Mouse (Mus musculus): ENCODE data around the gene Gdpd5.
A peak's percentile ranks its signal among the peaks of the same experiment; 100 is the strongest.

Gene Gdpd5

DNA sequence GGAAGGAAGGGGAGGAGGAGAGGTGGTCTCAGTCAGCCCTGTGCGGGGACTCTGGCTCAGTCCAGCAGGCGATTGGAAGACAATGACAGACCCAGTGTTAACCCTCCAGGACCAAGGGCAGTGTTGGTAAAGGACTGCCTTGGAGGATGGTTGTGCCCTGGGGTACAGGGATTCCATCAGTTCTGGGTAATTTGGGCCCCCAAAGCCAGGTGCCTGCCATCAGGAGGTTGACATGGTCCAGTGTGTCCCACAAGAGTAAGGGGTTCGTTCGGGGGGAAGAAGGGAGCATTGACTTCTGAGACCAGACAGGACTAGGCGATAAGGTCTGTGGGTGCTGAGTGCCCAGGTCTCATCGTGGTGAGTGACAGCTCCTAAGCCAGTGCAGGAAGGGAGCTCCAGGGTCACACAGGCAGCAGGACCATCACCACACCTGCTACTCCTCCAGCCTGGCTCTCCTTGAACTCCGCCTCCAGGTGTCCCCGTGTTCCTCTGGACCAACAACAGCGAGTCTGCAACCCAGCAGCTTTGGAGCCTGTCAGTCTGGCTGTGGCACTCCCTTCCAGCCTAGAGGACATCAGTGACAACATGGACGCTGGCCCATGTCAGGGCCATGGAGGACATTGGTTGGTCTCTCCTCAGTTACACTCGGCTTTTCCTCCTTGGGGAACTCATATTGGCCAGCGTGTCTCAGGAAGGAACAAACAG, 23.0 kb downstream of the Gdpd5 start:
- no peak for DNase-seq (ENCODE audit: low read depth, low spot score)

DNA sequence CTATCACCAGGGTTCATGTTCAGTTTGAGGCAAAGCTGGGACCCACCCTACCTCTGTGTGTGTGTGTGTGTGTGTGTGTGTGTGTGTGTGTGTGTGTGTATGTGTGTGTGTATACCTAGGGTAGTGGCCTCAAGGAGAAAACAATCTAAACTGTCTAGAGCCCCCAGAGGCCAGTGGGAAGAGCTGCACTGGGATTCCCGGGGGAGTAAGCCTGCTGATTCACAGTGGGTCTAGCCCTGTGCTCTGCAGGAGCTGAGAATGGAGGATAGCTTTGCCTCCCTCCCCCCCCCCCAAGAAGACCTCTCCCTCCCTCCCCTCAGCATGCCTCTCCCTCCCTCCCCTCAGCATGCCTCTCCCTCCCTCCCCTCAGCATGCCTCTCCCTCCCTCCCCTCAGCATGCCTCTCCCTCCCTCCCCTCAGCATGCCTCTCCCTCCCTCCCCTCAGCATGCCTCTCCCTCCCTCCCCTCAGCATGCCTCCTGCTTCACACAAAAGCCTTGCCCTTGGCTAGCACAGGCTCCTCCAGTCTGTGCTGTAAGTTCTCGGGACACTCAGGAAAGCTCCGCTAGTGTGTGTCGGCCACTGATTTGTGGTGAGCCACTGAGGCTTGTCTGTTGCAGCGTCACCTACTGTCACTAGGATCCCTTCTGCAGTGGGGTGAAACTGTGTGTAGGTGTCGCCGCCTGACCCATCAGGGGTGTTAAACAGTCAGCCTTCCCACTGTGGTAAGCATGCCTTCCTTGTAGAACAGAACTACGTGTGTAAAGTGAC, 24.4 kb downstream of the Gdpd5 start:
- DNase-seq (ENCODE audit: low read depth, low spot score): no peak

DNA sequence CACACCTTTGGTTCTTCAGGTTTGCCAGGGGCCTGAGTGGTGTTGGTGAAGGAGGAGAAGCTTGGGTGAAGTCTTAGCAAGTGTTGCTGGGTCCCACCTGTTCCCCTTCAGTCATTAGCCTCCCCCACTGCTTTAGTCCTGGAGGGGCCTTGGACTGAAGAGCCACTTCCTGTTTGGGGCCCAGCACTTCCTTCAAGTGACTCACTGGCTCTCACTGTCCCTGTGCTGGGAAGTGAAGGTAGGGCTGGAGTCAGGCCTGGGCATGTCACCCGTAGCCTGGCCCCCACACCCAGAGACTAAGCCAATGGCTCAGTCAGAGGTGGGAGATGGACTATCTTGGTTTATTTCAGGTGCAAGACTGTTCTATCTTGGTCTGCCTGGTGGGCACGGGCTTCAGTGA, 26.4 kb downstream of the Gdpd5 start:
- peak; percentile 58 for DNase-seq (ENCODE audit: low read depth, low spot score)

DNA sequence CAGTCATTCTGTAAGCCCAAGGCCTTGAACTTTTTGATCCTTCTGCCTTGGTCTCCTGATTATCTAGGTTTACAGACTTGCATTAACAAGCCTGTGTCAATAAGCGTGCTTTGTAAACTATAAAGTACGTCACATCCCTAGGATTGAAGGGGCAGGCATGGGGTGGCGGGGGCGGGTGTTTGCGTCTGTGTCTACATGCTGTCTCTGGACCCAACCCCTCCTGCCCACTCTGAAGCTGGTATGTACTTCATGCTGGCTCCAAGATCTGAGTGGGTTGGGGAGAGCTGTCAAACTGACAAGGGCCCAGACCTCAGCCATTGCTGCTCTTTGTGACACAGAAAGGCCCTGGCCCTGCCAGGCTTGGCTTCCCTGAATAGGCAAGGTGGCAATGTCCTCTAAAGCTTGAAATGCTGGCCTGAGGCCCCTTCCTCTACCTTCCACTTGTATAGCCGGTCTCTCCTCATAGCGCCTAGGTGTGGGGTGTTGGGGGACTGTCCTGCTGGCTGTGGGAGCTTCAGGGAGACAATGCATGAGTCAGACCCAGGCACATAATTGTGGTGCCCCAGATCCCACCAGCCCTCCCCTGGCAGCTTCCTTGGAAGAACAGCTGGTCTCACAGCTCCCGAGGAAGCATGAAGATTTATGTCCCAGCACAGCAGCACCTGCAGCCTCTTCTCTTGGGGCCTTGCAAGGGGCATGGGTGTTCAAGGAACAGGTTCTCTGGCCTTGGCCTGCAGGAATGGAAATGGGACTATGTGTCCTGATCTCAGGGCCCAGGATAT, 28.4 kb downstream of the Gdpd5 start:
- DNase-seq (ENCODE audit: low read depth, low spot score): no peak

DNA sequence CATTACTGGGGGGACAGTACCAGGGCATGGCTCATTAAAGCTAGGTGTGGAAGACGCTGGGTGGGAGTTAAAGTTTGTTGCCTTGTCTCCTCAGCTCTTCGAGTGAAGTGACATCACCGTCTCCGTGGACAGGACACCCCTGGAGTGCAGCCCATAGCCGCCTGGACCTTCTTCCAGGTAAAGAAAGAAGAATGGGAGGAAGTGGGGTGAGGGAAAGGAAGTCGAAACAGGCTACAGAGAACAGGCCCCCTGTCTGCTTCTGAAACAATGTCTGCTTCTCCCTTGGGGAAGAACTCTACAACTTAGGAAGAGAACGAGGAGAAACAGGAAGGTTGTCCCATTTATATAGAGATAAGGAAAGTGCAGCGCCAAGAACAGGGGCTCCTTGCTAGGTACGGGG, 29.1 kb downstream of the Gdpd5 start:
- no peak for DNase-seq (ENCODE audit: low read depth, low spot score)

DNA sequence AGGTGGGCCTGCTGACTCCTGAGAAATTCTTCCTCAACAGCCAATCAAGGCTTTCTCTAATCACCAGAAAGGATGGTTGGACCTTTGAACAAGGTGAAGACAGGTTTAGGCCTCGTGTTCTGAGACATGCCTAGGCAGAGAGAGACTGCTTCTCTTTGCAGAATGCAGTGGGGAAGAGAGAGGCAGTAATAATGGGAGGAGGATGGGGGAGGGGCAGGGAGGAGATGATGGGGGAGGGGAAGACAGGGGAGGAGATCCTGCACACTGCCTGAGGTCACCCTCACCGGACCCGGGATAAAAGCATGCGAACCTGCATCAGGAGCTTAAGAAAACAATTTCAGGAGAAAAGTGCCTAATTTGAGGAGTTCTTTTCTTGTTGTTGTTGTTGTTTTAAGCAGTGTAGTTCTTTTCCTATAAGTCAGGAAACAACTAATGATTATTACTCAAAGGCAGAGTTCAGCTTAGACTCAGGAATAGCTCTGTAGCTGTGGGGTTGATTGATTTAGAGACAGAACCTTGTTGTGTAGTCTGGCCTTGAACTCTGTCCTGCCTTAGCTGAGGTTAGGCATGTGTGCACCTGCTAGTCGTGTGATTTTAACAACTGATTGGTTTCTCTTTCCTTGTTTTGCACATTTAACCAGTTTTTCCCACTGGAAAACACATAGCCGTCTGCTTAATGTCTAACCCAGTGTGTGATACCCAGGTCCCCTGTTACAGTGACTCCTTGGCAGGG, 30.0 kb downstream of the Gdpd5 start:
- DNase-seq (ENCODE audit: low read depth, low spot score): no peak

DNA sequence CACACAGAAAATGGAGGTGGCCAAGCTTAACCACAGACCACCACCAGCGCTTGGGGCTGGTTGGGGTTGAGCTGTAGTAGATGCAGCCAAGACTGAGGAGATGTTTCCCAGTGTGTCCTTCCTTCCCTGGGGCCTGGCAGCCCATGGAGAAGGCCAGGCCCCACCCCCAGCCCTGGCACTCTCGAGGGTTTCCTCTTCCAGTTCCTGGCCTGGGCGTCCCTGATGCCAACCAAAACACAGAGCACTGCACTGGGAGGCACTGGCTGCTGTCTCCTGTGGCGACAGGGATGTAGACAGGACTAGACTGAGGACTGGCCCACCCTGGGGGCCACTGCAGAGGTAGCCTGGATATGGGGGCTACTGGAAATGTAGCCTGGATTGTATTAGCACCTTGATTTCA, 33.8 kb downstream of the Gdpd5 start:
- DNase-seq (ENCODE audit: low read depth, low spot score): no peak

DNA sequence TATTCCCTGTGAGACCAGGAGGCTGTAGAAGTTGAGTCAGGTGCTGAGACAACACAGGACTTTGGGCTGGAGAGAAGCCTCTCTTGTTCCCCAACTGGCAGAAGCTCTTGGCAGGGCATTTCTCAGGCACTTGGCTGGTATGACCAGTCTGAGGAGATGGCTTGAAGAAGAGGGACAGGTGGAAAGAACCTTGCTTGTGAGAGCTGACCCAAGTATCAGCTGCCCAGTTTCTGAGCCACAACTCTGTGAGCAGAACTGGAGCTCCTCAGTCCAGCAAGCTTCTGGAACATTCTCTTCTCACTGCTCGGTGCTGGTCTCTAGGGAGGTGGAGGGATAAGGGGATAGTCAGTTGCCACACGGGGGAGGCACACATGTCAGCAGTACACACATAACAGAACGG, 38.1 kb downstream of the Gdpd5 start:
- DNase-seq (ENCODE audit: low read depth, low spot score): no peak

DNA sequence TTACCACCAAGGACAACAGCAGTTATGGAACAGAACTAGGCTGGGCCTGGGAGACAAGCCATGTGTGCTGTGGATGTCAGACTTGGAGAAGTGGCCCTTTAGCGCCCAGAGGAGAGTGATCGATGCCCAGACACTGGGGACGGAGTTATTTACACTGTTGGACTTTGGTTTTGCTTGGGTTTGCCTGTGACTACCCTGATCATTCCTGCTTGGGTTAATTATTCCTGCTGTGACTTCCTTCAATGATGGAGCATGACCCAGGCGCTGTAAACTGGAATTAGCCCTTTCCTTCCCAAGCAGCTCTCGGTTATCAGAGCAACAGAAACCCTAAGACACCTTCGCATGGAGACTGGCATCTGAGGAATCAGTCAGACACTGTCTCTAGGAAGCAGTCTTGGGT, 39.8 kb downstream of the Gdpd5 start:
- DNase-seq (ENCODE audit: low read depth, low spot score): no peak

DNA sequence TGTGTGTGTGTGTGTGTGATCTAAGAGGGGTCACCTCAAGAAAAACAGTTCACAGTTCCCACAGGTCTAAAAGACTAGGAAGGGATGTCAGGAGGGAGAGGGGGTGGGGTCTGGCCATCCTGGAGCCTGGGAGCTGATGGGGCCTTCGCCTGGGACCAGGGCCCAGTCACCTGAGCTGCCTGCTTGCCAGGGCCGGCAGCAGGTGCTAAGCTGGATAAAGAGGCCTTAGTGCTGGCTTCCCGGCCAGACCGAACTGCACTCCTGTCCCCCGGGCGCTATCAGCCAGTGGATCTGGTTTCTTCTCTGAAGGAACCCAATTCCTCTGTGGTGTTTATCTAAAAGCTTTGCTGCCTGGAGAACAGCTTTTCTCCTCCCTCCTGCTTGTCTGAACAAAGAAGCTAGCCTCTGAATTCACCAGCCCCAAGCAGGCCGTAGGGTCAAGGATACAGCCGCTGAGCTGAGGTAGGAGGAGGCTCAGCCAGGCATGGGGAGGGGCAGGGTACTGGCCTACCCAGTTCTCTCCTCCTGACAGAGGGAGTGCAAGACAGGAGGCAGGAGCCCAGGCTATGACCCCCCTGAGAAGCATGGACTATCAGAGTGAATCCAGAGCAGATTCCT, 43.4 kb downstream of the Gdpd5 start:
- no peak for DNase-seq (ENCODE audit: low read depth, low spot score)

DNA sequence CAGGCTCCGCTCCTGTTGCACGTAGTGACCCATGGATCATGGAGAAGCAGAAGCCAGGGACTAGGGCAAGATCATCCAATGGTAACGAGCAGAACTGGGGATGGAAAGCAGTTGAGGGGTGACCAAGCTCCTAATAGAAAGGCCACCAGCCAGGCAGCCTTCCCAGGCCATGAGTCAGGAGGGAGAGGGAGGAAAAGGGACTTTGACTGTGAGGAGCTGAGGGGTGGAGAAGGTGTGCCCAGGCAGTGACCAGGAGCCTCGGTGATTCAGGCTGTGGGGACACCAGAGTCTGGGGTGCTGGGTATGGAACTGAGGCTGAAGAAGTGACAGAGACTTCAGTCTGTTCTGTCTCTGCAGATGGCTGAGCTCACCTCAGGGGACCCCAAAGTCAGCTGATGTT, 44.5 kb downstream of the Gdpd5 start:
- DNase-seq (ENCODE audit: low read depth, low spot score): no peak

DNA sequence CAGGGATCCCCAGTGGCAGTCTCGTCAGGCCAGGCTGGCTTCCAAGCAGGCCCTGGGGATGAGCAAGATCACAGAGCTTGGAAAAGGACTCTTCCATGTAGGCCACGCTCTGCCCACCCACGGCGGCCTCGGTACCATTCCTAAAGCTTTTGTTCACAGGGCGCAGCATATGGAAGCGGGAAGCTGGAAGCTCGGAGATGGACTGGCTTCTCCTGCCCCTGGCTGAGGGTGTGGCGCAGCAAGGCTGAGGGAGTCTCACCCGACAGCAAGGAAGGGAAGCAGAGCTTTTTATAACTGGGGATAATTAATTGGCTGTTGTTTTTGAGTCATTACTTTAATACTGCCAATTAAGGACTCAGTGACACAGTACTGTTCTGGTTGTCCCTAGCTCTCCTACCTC, 45.8 kb downstream of the Gdpd5 start:
- DNase-seq (ENCODE audit: low read depth, low spot score): no peak

DNA sequence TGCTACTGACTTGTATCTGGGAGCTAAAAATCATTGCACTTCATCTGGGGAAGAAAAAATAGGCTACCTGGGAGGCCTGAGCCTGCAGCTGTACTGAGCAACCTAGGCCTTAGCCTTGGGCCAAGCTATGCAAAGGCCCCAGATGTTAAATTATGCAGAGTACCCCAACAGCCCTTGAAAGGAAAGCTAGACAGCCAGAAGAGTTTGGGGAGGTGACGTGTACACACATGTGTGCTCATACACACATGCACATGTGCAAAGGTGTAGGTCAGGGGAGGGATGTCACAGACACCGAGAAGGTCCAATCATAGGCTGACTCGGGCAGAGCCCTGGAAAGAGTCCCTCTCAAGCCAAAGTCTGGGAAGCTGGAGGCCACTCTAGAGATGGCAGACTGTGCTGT, 46.8 kb downstream of the Gdpd5 start:
- no peak for DNase-seq (ENCODE audit: low read depth, low spot score)

DNA sequence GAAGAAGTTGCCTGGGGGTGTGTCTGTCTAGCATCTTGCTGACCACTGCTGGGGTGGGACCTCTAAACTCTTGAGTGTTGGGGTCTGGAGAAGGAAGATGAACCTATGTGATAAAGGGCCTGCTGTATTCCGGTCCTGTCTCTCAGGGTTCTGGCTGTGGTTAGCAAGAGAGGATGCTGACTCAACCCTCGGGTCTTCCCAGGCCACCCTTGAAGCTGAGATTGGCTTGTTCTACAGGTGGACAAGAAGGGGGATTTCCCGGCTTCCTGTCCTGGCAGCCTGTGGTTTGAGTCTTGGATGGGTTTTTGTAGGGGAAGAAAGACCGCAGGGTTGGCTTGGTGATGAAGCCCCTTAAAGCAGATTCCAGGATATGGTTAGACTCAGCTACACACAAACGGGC, 47.6 kb downstream of the Gdpd5 start:
- DNase-seq (ENCODE audit: low read depth, low spot score): no peak

DNA sequence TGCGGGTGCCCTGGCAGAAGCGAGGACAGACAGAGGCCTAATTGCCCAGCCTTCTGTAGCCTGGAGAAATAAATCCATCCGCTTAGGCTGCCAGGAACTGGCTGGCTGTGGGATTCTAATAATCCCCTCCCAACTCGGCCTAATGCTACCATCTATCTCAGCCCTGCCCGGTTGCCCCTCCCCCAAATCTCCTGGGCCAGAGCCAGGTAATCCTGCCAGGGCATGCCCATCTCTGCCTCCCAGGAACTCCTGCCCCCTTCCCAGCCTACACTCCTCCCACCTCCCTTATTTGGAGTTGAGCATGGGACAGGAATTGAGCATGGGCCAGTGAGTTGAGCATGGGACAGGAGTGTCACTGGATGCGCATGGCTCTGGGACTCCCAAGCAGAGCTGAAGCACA, 48.6 kb downstream of the Gdpd5 start:
- no peak for DNase-seq (ENCODE audit: low read depth, low spot score)

DNA sequence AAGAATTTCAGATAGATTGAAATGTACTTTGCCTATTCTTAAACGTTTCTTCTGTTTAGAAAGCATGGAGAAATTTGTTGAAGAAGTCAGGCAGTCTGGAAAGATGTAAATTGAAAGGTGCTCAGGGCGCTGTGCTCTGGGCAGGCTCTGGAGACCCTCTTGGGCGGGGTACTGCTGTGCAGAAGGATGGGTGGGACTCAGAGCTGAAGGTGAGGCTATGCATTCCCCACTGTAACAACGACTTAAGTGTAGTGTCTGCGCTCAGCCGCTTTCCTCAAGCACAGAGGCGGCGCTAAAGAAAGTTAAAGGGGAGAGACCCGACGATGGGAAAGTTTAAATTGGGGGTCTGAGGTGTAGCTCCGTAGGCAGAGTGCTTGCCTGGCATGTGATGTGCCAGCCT, 49.0 kb downstream of the Gdpd5 start:
- DNase-seq (ENCODE audit: low read depth, low spot score): no peak

DNA sequence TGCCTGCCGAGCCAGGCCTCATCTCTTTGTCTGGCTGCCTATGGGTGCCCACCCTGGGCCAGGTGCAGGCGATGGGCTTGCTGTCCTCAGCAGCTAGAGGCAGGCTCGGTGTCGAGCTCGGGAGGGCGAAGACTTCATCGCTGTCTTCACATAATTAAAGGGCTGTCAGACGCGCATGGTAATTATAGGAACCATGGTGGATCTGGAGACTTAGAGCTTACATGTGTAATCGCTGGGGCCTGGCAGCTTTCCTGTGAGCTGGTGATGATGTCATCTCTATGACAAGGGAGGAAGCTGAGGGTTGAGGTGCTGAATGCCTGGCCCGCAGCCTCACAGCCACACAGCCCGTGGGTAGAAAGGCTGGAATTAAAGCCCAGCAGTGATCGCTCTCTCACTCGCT, 51.0 kb downstream of the Gdpd5 start:
- no peak for DNase-seq (ENCODE audit: low read depth, low spot score)

DNA sequence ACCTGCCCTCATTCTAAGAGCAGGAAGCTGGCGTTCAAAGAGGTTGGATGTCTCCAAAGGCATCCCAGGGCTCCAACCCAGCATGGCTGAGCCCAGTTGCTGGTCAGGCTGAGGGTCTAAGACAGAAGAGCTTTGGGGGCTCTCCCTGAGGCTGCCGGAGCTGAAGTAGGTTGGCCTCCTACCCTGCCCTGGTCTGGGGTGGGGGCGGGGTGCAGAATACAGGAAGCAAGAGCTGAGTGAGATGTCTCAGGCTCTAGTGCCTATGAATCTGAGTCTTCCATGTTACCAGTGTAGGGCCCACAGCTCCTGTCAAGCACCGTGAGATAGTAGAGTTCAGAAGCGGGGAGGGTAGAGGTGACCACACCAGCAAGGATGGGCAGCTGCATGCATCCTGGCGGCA, 51.6 kb downstream of the Gdpd5 start:
- no peak for DNase-seq (ENCODE audit: low read depth, low spot score)

DNA sequence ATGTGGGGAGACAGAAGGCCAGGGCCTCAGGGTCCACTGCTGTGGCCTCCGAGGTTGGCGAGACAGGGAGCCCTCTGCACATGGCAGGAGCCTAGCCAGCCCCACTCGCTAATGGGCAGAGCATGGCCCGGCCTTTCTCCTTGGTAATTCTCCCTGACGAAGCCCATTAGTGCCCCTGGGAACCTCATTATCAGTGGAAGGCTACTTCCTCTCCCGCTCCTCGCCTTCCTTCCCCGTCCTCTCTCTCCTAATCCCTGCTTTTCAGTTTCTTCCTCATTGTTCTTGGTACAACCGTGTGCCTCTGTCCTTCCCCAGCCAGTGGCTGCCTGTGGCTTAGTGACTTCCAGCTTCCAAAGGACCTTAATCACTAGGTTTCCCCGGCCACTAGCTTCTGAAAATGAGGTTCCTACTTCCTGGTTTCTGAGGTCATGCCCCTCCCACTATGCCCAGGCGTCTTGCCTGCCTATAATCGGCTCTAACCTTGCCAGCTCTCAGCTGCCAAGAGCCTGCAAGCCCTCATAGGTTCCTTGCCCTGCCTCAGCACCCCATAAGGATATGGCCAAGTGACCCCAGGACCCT, 53.5 kb downstream of the Gdpd5 start:
- peak; percentile 61 for DNase-seq (ENCODE audit: low read depth, low spot score)

DNA sequence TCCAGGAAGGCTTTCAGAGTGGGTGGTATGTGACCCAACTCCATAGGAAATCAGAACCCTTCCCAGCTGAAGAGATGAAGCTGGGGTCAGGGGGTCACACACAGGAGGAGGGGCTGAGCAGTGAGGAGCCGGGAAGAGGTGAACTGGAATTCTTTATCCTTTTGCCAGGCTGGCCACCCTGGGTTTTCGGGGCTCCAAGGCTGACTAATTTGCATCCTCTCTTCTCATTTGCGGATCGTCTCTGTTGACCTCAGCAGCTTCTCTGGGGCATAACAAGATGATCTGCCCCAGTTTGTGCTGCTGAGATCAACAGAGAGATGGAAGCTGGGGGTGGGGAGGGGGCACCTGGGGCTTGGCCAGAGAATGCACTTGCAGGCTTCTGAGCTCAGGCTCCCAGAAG, 55.3 kb downstream of the Gdpd5 start:
- no peak for DNase-seq (ENCODE audit: low read depth, low spot score)

DNA sequence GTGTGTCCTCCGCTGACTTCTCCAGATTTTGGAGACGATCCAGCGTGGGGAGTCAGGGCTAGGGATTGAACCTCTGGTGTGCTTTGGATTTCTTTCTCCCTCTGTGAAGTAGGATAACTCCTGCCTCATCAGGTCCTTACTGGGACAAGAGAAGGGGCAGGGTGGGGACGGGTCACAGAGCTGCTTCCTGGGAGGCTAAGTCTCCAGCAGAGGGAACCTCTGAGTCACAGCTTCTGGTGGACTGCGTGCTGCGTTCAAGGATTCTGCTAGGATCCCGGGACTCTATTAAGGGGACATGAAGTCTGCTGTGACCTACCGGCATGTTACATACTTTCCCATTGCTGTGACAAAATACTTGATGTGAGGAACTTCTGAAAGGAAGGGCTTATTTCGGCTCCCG, 57.7 kb downstream of the Gdpd5 start:
- DNase-seq (ENCODE audit: low read depth, low spot score): no peak

Data from A20 (cell line).